Mouse (Mus musculus) spleen, postnatal 36 days (tissue): ENCODE results near the gene Tnfsf15.

ENCODE experiments used
- DNase-seq, 2 experiments: peaks; one replicate each; pipeline ENCODE4 v3.0.0; 2022; ENCODE audit warnings: low spot score in 2 of 2, mixed read lengths in 1 of 2

The Tnfsf15 gene

GRCm38 (mm10) chr4:63684412-63685252 is 60.3 kb downstream of the Tnfsf15 start:
- DNase-seq = no peak

- DNase-seq = no peak
These were observed 61.2 kb downstream of the Tnfsf15 start for GRCm38 (mm10) chr4:63683716-63684115.

- peak in 1 of 2 experiments; percentile 15 for DNase-seq
These were observed 61.9 kb downstream of the Tnfsf15 start for GRCm38 (mm10) chr4:63683056-63683455.

- DNase-seq = no peak
These were observed 62.5 kb downstream of the Tnfsf15 start for GRCm38 (mm10) chr4:63682441-63682840.

- no peak for DNase-seq
These were observed 63.4 kb downstream of the Tnfsf15 start for GRCm38 (mm10) chr4:63681557-63681956.
